Mouse (Mus musculus): ENCODE data around the gene Nav2. TPM values are rescaled to one million over a fixed set of nuclear protein-coding genes. Genes with fewer than 3 reads are reported as not detected.

Gene Nav2
- polyA plus RNA-seq, 1 experiment: 48.9 TPM

DNA sequence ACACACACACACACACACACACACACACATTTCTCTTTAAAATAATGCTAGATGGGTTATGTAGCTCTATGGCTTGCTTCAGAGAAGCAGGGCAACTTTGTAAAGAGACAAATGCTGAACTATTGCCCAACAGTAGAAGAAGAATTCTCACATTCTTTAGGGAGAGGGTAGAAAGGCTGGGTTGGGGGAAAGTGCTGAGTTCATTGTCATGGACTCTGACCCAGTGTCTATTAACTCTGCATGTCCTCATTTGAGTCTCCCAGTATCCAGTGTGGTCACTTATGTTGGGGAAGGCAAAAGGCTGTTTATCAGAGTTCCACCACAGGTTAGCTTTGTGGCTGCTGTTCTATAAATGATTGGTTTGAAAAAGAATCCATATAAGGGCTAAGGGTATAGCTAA is 584.1 kb downstream of the Nav2 start:
- no peak for DNase-seq (ENCODE audit: extremely low spot score in 1 of 2, low spot score in 1 of 2)

DNA sequence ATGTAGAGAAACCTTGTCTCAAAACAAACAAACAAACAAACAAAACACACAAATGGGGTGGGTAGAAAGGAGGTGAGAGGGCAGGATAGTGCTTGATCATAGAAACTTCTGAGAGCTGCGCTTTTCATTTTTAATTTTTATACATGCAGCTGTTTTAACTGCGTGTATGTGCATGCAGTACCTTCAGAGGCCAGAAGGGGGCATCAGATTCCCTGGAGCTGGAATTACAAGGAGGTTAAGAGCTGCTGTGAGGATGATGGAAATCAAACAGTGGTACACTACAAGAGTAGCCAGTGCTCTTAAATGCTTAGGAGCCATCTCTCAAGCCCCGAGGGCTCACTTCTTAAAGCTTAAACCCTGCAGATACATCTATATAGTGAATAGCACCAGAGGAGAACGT is 584.7 kb downstream of the Nav2 start:
- no peak for DNase-seq (ENCODE audit: extremely low spot score in 1 of 2, low spot score in 1 of 2)

GRCm38 (mm10) chr7:49494654-49495053 is 586.1 kb downstream of the Nav2 start:
- peak; percentile 68 to 86 for DNase-seq (ENCODE audit: extremely low spot score in 1 of 2, low spot score in 1 of 2)

DNA sequence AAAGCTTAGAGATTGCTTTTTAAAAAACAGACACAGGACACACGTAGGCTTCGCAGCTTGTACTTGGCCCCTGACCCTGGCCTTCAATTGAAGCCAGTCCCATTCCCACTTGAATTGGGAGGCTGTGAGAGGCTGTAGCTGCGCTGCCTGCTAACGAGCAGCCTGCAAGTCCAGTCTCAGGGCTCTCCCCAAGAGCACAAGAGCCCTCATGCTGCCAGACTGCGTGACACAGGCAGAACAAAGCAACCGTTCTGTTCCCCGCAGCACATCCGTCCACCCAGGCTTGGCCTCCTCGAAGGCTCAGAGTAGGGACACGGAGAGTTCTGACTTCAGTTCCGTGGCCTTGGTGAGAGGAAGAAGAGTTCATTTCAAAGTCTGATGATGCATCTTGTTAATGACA is 587.6 kb downstream of the Nav2 start:
- DNase-seq (ENCODE audit: extremely low spot score in 1 of 2, low spot score in 1 of 2): no peak

DNA sequence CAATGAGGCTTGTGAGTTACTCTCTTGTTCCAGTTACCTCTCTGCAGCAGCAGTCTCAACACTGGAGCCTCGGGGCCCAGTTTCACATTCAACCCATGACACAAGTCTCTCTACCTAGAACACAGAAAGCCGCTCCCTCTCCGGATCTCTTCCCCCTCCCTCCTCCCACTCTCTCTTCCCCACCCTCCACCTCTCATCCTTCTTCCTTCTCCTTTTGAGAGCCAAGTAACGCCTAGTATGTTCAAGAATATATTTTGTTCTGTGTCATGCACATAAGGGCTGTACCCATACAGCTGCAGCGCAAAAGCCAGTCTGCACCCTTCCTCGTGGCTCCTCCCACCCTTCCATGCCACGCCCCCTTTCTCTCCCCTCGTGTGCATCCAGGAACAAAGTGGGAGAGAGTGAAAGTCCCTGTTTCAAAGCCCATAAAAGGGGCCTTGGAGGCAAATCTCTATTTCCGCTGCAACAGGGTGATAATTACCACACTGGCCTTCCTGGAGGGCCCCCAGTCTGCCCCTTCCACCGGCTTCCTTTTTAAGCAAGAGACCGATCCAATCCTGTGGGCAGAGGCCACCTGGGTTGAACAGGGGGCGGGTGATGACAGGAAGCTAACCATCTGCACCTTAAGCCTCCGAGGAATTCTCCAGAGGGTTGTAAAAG is 588.4 kb downstream of the Nav2 start:
- DNase-seq (ENCODE audit: extremely low spot score in 1 of 2, low spot score in 1 of 2): peak in 1 of 2 experiments; percentile 73

- DNase-seq (ENCODE audit: extremely low spot score in 1 of 2, low spot score in 1 of 2): no peak
Measured at GRCm38 (mm10) chr7:49497426-49497892, 588.9 kb downstream of the Nav2 start.

DNA sequence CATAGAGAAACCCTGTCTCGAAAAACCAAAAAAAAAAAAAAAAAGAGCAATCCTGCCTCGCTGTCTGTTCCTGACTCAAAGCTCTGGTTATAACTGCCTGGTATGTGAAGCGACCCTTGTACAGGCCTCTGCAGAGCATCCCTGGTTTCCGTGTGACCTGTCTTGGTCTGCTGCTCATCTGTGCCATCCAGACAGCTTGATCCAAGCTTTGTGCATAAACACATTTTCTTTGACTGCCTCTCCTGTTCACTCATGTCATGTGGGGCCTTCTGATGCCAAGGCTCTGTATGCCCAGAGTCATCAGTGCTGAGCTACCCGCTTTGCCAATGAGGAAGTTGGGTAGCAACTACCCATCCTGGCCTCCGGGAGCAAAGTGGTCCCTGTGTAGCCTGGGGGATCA is 591.1 kb downstream of the Nav2 start:
- no peak for DNase-seq (ENCODE audit: extremely low spot score in 1 of 2, low spot score in 1 of 2)

DNA sequence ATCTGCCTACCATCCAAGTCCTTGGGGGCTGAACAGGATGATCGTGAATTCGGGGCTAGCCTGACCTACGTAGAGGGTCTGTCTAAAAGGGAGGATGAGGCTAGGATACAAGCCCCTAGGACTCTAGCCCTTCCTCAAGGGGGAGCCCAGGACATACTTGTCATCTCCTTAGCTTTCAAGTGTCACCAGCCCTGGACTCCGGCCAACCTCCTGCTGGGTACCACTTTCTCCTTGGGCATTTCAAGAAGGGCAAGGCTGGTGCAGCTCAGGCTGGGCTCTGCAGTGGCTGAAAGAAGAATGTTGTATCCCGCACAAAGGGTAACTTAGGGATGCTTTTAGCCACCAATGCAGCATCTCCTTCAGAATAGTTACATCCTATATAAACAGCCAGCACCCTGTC is 592.4 kb downstream of the Nav2 start:
- DNase-seq (ENCODE audit: extremely low spot score in 1 of 2, low spot score in 1 of 2): no peak

- DNase-seq (ENCODE audit: extremely low spot score in 1 of 2, low spot score in 1 of 2): no peak
Measured at GRCm38 (mm10) chr7:49503419-49503818, 594.9 kb downstream of the Nav2 start.

GRCm38 (mm10) chr7:49503881-49504280 is 595.4 kb downstream of the Nav2 start:
- no peak for DNase-seq (ENCODE audit: extremely low spot score in 1 of 2, low spot score in 1 of 2)

- DNase-seq (ENCODE audit: extremely low spot score in 1 of 2, low spot score in 1 of 2): no peak
Measured at GRCm38 (mm10) chr7:49504297-49504696, 595.8 kb downstream of the Nav2 start.

GRCm38 (mm10) chr7:49505024-49505423 is 596.5 kb downstream of the Nav2 start:
- DNase-seq (ENCODE audit: extremely low spot score in 1 of 2, low spot score in 1 of 2): no peak

GRCm38 (mm10) chr7:49506085-49506820 is 597.7 kb downstream of the Nav2 start:
- no peak for DNase-seq (ENCODE audit: extremely low spot score in 1 of 2, low spot score in 1 of 2)

- no peak for DNase-seq (ENCODE audit: extremely low spot score in 1 of 2, low spot score in 1 of 2)
Measured at GRCm38 (mm10) chr7:49507943-49508506, 599.5 kb downstream of the Nav2 start.

DNA sequence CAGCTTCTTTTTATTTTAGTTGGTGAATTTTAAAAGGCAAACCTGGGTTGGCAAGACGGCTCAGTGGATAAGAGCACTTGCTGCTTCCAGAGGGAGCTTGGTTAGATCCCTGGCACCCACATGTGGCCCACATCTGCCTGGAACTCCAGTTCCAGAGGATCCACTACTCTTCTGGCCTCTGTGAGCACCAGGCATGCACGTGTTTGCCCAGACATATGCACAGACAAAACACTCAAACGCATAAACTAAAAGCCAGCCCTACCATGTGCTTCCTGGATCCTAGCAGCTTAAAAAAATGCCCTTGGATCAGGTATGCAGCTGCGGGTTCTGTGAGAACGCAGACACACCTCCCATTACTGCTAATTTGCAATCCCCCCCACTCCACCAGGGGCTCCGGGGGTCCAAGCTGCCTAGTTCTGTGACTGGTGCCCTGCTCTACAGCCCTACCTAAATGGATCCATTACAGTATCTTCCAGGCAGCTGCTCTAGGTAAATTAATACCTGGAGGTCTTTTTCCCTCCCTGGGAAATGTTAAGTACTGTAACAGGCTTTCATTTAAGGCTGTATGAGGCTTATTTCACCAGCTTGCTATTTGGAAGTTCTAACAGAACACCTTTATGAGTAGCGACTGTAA is 603.4 kb downstream of the Nav2 start:
- no peak for DNase-seq (ENCODE audit: extremely low spot score in 1 of 2, low spot score in 1 of 2)

- no peak for DNase-seq (ENCODE audit: extremely low spot score in 1 of 2, low spot score in 1 of 2)
Measured at GRCm38 (mm10) chr7:49513763-49514437, 605.4 kb downstream of the Nav2 start.

- DNase-seq (ENCODE audit: extremely low spot score in 1 of 2, low spot score in 1 of 2): no peak
Measured at GRCm38 (mm10) chr7:49515012-49515411, 606.5 kb downstream of the Nav2 start.

DNA sequence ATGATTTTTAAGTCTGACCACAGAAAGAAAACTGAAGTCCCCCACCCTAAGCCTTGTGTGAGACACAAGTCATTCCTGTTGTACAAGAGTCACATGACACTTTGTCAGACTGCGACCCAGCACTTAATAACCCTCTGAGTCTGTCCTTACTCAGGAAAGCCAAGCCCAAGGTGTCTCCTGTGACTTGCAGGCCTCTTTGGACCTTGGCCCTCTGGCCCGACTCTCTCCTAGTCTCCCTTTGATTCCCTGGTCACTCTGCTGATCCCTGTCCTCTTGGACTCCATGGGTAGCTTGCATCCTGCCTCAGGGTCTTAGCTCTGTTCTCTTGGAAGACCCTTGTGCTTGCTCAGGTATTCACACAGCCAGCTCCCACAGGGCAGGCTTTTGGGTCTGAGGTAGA is 612.0 kb downstream of the Nav2 start:
- DNase-seq (ENCODE audit: extremely low spot score in 1 of 2, low spot score in 1 of 2): no peak

GRCm38 (mm10) chr7:49521349-49521748 is 612.8 kb downstream of the Nav2 start:
- no peak for DNase-seq (ENCODE audit: extremely low spot score in 1 of 2, low spot score in 1 of 2)

- DNase-seq (ENCODE audit: extremely low spot score in 1 of 2, low spot score in 1 of 2): no peak
Measured at GRCm38 (mm10) chr7:49521976-49522375, 613.5 kb downstream of the Nav2 start.

Measured in frontal cortex, adult 2 months (tissue).